ENCODE assay signal across 12 mouse cellular contexts in the genomic region with DNA sequence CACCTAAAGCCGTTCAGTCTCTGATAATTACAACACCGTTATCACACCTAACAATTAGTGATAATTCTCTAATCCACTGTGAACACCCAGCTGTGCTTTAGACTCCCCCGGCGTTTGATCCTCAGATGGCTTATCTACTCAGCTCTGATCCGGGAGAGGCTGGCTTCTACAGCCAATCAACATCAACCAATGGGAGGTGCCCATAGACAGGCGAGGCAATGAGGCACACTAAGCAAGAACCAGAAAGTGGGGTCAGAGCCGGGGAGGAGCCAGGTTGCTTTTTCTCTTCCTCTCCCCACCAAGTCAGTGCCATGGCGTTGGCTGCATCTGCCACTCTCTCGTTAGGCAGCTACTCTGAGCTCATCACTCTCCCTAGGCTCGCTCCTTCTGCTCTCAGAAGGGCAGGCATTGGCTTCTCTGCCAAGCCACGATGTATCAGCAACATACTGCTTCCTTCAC. TPM values are rescaled to one million over a fixed set of nuclear protein-coding genes. Genes with fewer than 3 reads are reported as not detected.
DNase-seq lines count a peak whose midpoint lies in the region; ATAC-seq lines count a peak whose summit lies in the region.
"Had no signal": no experiment of that assay in that cellular context is flagged by ENCODE, and none has a peak within 500 bp of the region (broad histone marks: within the 10 kb centered on the region; RNA-seq: fewer than 3 reads in every experiment).

No protein-coding gene starts in this region.

- 22% methylated on average over 11 of the region's 11 CpGs for WGBS in forebrain, embryonic 11.5 days
- WGBS in forebrain, embryonic 10.5 days, result 27% methylated on average over 11 of the region's 11 CpGs
- 18% methylated on average over 11 of the region's 11 CpGs for WGBS in forebrain, embryonic 15.5 days

- H3K36me3 ChIP-seq in forebrain, embryonic 11.5 days (ENCODE audit: control insufficient read depth, insufficient read depth, low read length), result no peaks in the 10 kb centered on the region
- no peaks in the 10 kb centered on the region for H3K36me3 ChIP-seq in forebrain, embryonic 10.5 days (replicated peaks)
- no peaks in the 10 kb centered on the region for H3K36me3 ChIP-seq in forebrain, embryonic 15.5 days
- no peaks in the 10 kb centered on the region for H3K36me3 ChIP-seq in megakaryocyte, embryonic 14.5 days (replicated peaks; ENCODE audit: low read length)
- H3K36me3 ChIP-seq: embryonic facial prominence, embryonic 12.5 days had no signal

- no peak overlapping the region for H3K4me3 ChIP-seq in forebrain, embryonic 11.5 days (ENCODE audit: low read depth, low read length)
- no peak overlapping the region for H3K4me3 ChIP-seq in forebrain, embryonic 10.5 days
- no peak overlapping the region for H3K4me3 ChIP-seq in forebrain, embryonic 15.5 days
- H3K4me3 ChIP-seq in megakaryocyte, embryonic 14.5 days (replicated peaks), result peak overlapping the region; percentile 17
- H3K4me3 ChIP-seq: embryonic facial prominence, embryonic 12.5 days had no signal

- no peak overlapping the region for H3K9ac ChIP-seq in forebrain, embryonic 11.5 days (ENCODE audit: low read length)
- no peak overlapping the region for H3K9ac ChIP-seq in forebrain, embryonic 15.5 days (replicated peaks)
- H3K9ac ChIP-seq: embryonic facial prominence, embryonic 12.5 days had no signal

- H3K9me3 ChIP-seq in forebrain, embryonic 11.5 days (ENCODE audit: control insufficient read depth, low read length), result no peaks in the 10 kb centered on the region; the same call in 1 of the 2 replicates
- H3K9me3 ChIP-seq in forebrain, embryonic 10.5 days, result peaks cover 8% of the 10 kb centered on the region
- 0 out of 2 replicates have a peak, but pooled peaks cover 4% of the 10 kb centered on the region for H3K9me3 ChIP-seq in forebrain, embryonic 15.5 days
- H3K9me3 ChIP-seq in megakaryocyte, embryonic 14.5 days, result peaks cover 31% of the 10 kb centered on the region

- 0 out of 2 replicates have a peak, but pooled peaks cover 2% of the 10 kb centered on the region for H3K4me1 ChIP-seq in forebrain, embryonic 11.5 days (replicated peaks; ENCODE audit: control insufficient read depth, insufficient read depth, low read length)
- H3K4me1 ChIP-seq in forebrain, embryonic 10.5 days, result peaks cover 17% of the 10 kb centered on the region
- H3K4me1 ChIP-seq in forebrain, embryonic 15.5 days, result peaks cover 20% of the 10 kb centered on the region
- no peaks in the 10 kb centered on the region for H3K4me1 ChIP-seq in megakaryocyte, embryonic 14.5 days

- H3K27me3 ChIP-seq in forebrain, embryonic 11.5 days (ENCODE audit: control insufficient read depth, insufficient read depth, low read length), result no peaks in the 10 kb centered on the region
- no peaks in the 10 kb centered on the region for H3K27me3 ChIP-seq in forebrain, embryonic 10.5 days (ENCODE audit: poor library complexity, severe bottlenecking)
- no peaks in the 10 kb centered on the region for H3K27me3 ChIP-seq in forebrain, embryonic 15.5 days
- H3K27me3 ChIP-seq in megakaryocyte, embryonic 14.5 days (replicated peaks), result no peaks in the 10 kb centered on the region
- H3K27me3 ChIP-seq: embryonic facial prominence, embryonic 12.5 days had no signal

- no peak for DNase-seq in forebrain, embryonic 11.5 days (ENCODE audit: low spot score)
- DNase-seq in forebrain, embryonic 10.5 days (ENCODE audit: extremely low spot score, low spot score), result no peak
- DNase-seq in 416B (ENCODE audit: low read depth), result peak; percentile 24
- DNase-seq in kidney, postnatal 25 days, result no peak
- no peak for DNase-seq in ovary, postnatal 10 days (ENCODE audit: low spot score)
- no peak for DNase-seq in lung, postnatal 36 days
- DNase-seq: kidney, postnatal 4 days; lung, postnatal 10 days had no signal

- no peak overlapping the region for H3K4me2 ChIP-seq in forebrain, embryonic 11.5 days (ENCODE audit: low read depth, low read length, severe bottlenecking)
- peak overlapping the region; percentile 12 for H3K4me2 ChIP-seq in forebrain, embryonic 15.5 days (replicated peaks)
- H3K4me2 ChIP-seq: embryonic facial prominence, embryonic 12.5 days had no signal

- no peak overlapping the region for H3K27ac ChIP-seq in forebrain, embryonic 11.5 days (ENCODE audit: low read depth, low read length)
- no peak overlapping the region; the same call in 1 of the 2 replicates for H3K27ac ChIP-seq in forebrain, embryonic 10.5 days
- H3K27ac ChIP-seq in forebrain, embryonic 15.5 days (replicated peaks), result no peak overlapping the region
- H3K27ac ChIP-seq: embryonic facial prominence, embryonic 12.5 days had no signal

- ATAC-seq in forebrain, embryonic 11.5 days (replicated peaks; ENCODE audit: low FRiP score), result peak; percentile 76
- ATAC-seq in forebrain, embryonic 15.5 days (replicated peaks), result peak; percentile 35; the same call in 1 of the 2 replicates

RNA-seq across cellular contexts. Expression of a gene that starts 36.0 kb away (rescaled TPM):
- not detected in 2 replicates for polyA plus RNA-seq in forebrain, embryonic 11.5 days (2014; fragmentation: Nextera tagmentation; extraction: Ambion mirVana)
- polyA plus RNA-seq in forebrain, embryonic 10.5 days (2016; fragmentation: Nextera tagmentation; extraction: Ambion mirVana), result not detected in 2 replicates
- 1.1 and 1.2 TPM in 2 replicates for polyA plus RNA-seq in forebrain, embryonic 15.5 days (2015; fragmentation: Nextera tagmentation; extraction: Ambion mirVana)
- not detected in 2 replicates for polyA plus RNA-seq in megakaryocyte, embryonic 14.5 days (2012; ENCODE audit: insufficient read depth, low replicate concordance)
- polyA plus RNA-seq: C2C12 had no signal
